Mouse (Mus musculus): Measurements from ENCODE around the gene Frrs1l.

The Frrs1l gene

GRCm38 (mm10) chr4:56989431-56990214, 568 bp downstream of the Frrs1l start:
- in situ Hi-C loops (cut with MboI; ENCODE audit: low sequenced_read_pairs): no loop called here

GRCm38 (mm10) chr4:56965586-56966179, 24.5 kb downstream of the Frrs1l start:
- in situ Hi-C loops (cut with MboI; ENCODE audit: low sequenced_read_pairs): no loop called here

- in situ Hi-C loops (cut with MboI; ENCODE audit: low sequenced_read_pairs): no loop called here
Observed at GRCm38 (mm10) chr4:56963687-56964086, 26.5 kb downstream of the Frrs1l start.

- in situ Hi-C loops (cut with MboI; ENCODE audit: low sequenced_read_pairs): no loop called here
Observed at GRCm38 (mm10) chr4:56961320-56961925, 28.8 kb downstream of the Frrs1l start.

GRCm38 (mm10) chr4:56957518-56957917, 32.7 kb downstream of the Frrs1l start:
- in situ Hi-C loops (cut with MboI; ENCODE audit: low sequenced_read_pairs): no loop called here

- in situ Hi-C loops (cut with MboI; ENCODE audit: low sequenced_read_pairs): no loop called here
Observed at GRCm38 (mm10) chr4:56953235-56953634, 37.0 kb downstream of the Frrs1l start.

- in situ Hi-C loops (cut with MboI; ENCODE audit: low sequenced_read_pairs): no loop called here
Observed at GRCm38 (mm10) chr4:56951701-56952100, 38.5 kb downstream of the Frrs1l start.

- in situ Hi-C loops (cut with MboI; ENCODE audit: low sequenced_read_pairs): no loop called here
Observed at GRCm38 (mm10) chr4:56949494-56949893, 40.7 kb downstream of the Frrs1l start.

- in situ Hi-C loops (cut with MboI; ENCODE audit: low sequenced_read_pairs): no loop called here
Observed at GRCm38 (mm10) chr4:56946641-56947640, 43.2 kb downstream of the Frrs1l start, which contains the start of gene Tmem245. TSS of gene Tmem245 (minus strand) at chr4:56947437.

GRCm38 (mm10) chr4:56946180-56946579, 44.0 kb downstream of the Frrs1l start:
- in situ Hi-C loops (cut with MboI; ENCODE audit: low sequenced_read_pairs): no loop called here

- in situ Hi-C loops (cut with MboI; ENCODE audit: low sequenced_read_pairs): no loop called here
Observed at GRCm38 (mm10) chr4:56944286-56944685, 45.9 kb downstream of the Frrs1l start.

GRCm38 (mm10) chr4:56943258-56943657, 46.9 kb downstream of the Frrs1l start:
- in situ Hi-C loops (cut with MboI; ENCODE audit: low sequenced_read_pairs): no loop called here

GRCm38 (mm10) chr4:56942567-56942966, 47.6 kb downstream of the Frrs1l start:
- in situ Hi-C loops (cut with MboI; ENCODE audit: low sequenced_read_pairs): no loop called here

GRCm38 (mm10) chr4:56941481-56941880, 48.7 kb downstream of the Frrs1l start:
- in situ Hi-C loops (cut with MboI; ENCODE audit: low sequenced_read_pairs): no loop called here

GRCm38 (mm10) chr4:56937136-56937535, 53.1 kb downstream of the Frrs1l start:
- in situ Hi-C loops (cut with MboI; ENCODE audit: low sequenced_read_pairs): no loop called here

- in situ Hi-C loops (cut with MboI; ENCODE audit: low sequenced_read_pairs): no loop called here
Observed at GRCm38 (mm10) chr4:56935327-56935726, 54.9 kb downstream of the Frrs1l start.

- in situ Hi-C loops (cut with MboI; ENCODE audit: low sequenced_read_pairs): no loop called here
Observed at GRCm38 (mm10) chr4:56933154-56933553, 57.0 kb downstream of the Frrs1l start.

GRCm38 (mm10) chr4:56932096-56932495, 58.1 kb downstream of the Frrs1l start:
- in situ Hi-C loops (cut with MboI; ENCODE audit: low sequenced_read_pairs): no loop called here

GRCm38 (mm10) chr4:56930312-56930711, 59.9 kb downstream of the Frrs1l start:
- in situ Hi-C loops (cut with MboI; ENCODE audit: low sequenced_read_pairs): no loop called here

- in situ Hi-C loops (cut with MboI; ENCODE audit: low sequenced_read_pairs): no loop called here
Observed at GRCm38 (mm10) chr4:56926971-56927370, 63.2 kb downstream of the Frrs1l start.

- in situ Hi-C loops (cut with MboI; ENCODE audit: low sequenced_read_pairs): no loop called here
Observed at GRCm38 (mm10) chr4:56922229-56922628, 68.0 kb downstream of the Frrs1l start.
